Mouse (Mus musculus): Measurements from ENCODE around the gene Fam189b.

DNA sequence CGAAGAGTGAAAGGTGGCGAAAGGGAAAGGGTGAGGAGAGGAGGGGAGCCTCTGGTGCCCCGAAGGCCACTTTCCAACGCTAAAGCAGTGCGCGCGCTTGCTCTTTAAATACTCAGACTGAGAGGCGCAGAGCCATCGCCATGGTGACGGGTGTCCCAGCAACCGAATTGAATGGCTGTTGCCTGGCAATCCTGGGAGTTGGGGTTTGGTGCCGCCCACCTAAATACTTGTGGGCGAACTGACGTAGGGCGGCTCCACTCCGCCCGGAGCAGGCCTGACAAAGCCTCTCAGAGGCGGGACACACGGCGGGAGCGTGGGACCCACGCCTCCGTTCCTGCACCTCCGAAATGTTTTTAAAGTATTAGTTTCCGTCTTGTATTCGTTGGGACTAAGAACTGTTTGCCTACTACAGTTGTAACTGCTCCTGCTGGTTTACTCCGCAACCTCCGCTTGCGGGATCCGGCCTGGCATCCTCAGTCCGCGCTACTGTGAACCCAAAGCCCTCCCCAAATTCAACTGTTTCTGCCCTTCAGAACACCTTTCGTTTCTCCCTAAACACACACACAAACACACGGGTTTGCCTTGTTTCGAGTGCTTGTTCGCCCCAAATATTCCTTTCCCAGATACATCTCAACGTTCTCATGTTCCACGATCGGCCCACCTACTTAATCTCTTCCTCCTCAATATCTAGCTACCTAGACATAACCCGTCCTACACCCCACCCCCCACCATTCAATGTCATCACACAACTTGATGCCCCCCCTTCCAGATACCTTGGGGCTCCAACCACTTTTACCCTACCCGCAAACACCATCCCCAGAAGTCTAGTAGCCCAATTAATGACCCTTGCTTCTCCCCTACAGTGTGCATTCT, 44.6 kb downstream of the Fam189b start:
- TF ChIP-seq CTCF (IDR thresholded peaks at IDR 0.05; ENCODE audit: low read depth, low read length) (no peak), POLR2A (IDR thresholded peaks at IDR 0.05; ENCODE audit: extremely low read depth, insufficient read depth, low read length) (no peak)

Data from liver, adult 2 months (tissue).